Mouse (Mus musculus) left cerebral cortex, adult 11 months (tissue): ENCODE data around the gene Amn.

ENCODE experiments used
- DNase-seq: peaks from one replicate; pipeline ENCODE4 v3.0.0; 2022; ENCODE audit warnings: low spot score

The Amn gene

DNA sequence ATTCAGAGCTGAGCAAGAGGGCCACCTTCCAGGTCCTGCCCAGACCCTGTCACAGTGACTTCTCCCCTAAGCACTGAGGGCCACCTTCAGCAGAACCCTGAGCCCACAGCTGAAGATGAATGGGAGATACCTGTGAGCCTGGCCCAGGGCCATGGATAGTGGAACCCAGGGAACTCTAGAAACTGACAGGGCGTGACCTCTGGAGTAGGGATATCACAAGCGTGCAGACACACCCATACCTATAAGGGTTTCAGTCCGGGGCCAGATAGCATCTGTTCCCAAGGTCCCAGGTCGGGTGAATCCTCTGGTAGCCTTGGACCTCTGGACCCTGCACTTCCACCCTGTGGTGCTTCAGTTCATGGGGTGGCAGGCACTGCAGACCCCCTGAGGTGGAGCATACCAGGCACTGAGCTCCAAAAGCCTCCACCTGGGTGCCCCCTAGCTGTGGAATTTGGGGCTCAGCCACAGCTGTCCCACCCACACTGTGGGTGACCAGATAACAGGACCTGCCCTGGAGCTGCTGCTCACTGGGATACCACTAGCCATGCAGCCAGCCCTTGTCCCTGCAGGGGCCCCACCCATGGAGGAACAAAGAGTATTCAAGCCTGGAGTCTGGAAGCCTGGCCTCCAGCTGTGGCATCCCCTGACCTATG lies 3.1 kb upstream of the Amn start:
- no peak for DNase-seq

DNA sequence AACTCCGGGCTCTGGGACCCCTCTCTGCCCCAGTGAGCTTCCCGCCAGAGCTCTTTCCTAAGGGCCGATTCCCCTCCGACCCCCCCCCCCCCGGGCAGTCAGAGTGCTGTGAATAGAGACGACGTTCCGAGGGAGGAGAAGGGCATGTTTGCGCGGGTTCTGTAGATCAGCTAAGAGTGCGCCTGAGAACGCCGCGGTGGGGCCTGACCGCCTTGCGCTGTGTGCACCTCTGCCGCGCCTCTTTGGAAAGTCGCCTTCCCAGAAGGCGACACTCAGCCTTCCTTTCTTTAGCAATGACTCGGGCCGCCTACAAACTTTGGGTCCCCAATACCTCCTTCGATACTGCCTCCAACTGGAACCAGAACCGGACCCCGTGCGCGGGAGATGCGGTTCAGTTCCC lies 511 bp downstream of the Amn start:
- no peak for DNase-seq

DNA sequence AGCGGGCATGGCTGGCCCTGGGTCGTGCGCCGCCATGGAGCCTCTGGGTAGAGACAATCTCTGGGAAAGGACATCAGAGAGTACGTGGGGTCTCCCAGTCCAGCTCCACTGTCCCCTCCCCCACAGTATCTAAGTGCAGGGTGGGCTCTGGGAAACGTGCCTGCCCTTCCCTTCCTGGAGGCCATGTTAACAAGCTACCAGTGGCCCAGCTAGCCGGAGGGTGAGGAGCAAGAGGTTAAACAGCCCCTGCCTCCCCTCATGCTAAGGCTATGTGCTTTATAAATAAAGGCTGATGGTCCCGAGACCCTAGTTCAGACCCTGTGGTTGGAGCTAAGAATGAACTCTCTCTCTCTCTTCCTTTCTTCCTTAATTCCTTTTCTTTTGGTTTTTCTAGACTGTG lies 1.1 kb downstream of the Amn start:
- no peak for DNase-seq

DNA sequence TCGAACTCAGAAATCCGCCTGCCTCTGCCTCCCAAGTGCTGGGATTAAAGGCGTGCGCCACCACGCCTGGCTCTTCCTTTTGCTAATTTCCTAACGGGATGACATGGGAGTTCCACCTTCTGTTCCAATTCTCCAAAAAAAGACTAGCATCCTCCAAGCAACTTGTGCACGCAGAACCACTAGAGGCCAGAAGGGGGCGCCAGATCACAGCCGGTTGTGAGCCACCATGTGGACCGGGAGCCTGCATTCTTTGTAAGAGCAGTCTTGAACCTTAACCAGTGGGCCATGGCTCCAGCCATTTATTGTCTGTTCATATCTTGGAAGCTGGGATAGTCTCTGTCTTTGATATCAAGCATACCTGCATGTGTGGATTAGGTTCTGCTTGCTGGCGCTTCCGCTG lies 1.5 kb downstream of the Amn start:
- DNase-seq: peak; percentile 63

DNA sequence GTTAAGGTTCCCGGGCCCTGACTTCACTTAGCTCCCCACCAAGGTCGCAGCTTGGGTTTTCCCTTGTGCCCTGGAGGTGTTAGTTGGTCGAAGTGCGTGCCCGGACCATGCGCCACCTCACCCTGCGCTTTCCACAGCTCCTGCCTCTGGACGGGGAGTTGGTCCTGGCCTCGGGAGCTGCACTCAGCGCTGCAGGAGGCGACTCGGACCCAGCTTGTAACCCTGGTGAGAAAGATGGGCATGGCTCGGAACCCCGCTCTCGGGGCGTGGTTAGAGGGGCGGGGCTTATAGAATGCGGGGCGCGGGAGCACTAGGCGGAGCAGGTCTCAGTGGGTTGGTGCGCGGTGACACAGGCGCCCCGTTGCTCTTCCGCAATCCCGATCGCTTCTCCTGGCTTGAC lies 3.1 kb downstream of the Amn start:
- no peak for DNase-seq

DNA sequence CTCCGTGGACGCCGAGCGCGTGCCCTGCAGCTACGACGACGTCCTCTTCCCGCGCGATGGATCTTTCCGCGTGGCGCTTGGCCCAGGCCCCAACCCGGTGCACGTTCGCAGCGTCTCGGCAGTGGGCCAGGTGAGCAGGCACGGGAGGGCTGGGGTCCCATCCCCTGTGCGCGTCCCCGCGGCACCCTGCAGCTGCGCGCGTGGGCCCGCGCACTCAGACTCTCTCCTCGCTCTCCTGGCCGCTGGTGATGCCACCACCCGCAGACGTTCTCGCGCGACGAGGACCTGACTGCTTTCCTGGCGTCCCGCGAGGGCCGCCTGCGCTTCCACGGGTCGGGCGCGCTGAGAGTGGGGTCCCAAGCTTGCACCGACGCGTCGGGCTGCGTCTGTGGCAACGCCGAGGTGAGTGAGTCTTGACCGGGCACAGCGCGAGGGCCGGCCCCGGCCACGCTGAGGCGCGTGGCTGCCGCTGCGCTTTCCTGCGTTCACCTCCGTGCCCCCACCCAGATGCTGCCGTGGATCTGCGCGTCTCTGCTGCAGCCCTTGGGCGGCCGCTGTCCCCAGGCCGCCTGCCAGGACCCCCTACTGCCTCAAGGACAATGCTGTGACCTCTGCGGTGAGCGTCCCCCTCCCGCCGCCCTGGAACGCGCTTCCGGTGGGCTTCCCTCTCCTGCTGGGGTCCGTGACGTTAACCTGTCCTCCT lies 3.7 kb downstream of the Amn start:
- no peak for DNase-seq

DNA sequence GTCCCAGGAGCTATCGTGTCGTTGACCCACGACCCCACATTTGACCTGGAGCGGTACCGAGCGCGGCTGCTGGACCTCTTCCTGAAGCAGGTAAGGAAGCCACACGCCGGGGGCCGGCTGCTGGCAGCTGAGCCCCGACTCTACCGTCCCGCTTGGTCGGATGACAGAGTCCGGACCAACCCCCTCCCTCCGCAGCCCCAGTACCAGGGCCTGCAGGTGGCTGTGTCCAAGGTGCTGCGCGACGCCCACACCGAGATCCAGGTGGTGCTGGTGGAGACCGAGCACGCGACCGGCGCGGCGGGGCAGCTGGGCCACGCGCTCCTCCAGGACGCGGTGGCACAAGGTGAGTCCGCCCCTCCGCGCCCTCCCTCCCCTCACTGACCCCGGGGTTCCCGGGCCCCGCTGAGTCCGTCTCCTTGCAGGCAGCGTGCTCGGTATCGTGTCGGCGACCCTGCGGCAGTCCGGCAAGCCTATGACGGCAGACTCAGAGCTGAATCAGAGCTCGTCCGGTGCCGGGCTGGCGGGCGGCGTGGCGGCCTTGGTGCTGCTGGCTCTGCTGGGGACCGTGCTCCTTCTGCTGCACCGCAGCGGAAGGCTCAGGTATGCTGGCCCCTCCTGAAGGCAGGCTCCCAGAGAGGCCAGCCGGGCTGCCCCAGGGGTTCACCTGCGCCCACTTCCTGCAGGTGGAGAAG lies 4.4 kb downstream of the Amn start:
- DNase-seq: no peak

DNA sequence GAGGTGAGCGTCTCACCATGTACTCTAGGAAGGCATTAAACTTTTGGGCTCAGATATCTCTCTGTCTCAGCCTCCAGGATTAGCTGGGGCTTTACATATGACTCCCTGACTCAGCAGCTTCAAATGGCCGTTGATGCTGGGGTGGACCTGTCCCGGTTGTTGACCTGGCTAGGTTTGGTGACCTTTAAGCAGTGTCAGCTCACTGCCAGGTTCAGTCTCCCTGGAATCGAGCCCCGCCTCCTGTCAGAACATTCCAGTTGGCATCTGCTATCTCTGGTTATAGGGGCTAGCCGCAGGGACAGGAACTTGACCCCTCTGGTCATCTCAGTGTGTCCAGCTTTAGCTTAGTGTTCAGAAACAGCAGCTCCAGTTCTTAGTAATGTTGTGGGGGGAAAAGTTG lies 5.5 kb downstream of the Amn start:
- no peak for DNase-seq

DNA sequence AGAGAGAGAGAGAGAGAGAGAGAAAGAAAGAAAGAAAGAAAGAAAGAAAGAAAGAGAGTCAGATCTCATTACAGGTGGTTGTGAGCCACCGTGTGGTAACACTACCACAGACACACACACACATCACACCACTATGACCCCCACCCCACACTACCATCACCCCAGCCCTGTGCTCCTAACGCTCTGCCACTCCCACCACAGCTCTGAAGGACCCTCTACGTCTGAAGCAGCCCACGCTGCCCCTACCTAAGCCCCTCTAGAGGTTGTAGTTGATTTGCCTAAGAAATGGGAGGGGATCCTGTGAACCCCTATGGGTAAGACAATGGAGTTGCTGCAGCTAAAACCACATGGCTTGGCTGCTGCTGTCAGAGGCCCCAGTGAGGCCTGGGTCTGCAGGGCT lies 12.7 kb downstream of the Amn start:
- DNase-seq: no peak

DNA sequence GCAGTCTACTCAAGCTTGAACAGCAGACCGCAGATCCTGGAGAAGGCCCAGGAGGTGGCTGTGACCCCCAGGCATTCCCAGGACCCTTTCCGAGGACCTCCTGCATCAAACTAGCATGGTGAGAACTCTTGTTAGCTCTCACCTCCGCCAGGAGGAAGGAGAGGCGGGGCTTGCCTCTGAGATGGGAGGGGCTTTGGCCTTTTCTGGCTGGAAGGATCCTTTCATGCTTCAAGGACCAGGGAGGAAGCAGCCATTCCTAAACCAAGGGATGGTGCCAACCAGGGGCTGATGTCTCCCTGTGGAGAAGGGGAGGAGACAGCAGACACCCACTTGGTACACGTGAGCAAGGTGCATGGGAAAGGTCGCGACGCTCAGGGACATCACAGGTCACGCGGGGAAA lies 13.6 kb downstream of the Amn start:
- no peak for DNase-seq

DNA sequence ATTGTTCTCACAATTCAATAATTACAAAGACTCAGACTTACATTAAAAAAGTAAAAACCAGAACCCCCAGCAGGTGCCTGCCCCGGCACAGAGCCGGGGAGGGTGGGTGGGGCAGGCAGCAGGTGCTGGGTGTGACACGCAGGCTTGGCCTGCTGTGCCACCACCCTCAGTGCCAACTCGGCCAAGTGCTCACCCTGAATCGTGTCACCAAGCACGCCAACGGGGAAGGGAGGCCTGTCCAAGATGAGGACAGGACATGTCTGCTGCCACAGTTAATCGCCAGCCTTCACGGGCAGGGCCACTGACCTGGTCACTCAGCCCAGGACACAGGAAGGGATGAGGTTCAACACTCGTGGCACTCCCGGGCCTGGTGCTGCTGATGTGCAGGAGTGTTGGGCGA lies 22.1 kb downstream of the Amn start:
- no peak for DNase-seq

DNA sequence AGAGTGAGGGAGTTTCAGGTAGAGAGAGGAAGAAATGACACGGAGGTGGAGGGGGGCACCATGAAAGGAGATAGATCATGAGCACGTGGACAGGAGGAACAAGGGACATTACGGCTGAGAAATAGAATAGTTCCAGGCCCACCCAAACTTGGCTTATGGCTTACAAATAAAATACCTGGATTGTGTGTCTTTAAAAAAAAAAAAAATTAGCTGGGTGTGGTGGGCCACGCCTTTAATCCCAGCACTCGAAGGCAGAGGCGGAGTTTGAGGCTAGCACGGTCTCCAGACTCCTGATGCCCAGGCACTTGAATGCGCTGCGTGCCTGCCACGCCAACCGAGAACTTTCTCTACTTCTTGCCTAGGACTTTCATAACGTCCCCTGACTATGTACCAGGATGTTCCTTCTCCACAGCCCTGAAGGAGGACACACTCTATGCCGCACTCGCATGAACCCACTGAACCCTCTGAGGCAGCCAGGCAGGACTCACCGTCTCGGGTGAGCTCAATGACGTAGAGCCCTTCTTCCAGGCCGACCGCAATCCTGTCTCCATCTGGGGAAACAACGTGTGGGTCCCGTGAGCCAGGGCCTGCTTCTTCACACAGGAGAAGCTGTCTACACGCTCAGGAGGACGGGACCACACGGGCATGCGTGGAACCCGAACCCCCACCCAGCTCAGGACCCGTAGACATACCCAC lies 30.6 kb downstream of the Amn start:
- no peak for DNase-seq

DNA sequence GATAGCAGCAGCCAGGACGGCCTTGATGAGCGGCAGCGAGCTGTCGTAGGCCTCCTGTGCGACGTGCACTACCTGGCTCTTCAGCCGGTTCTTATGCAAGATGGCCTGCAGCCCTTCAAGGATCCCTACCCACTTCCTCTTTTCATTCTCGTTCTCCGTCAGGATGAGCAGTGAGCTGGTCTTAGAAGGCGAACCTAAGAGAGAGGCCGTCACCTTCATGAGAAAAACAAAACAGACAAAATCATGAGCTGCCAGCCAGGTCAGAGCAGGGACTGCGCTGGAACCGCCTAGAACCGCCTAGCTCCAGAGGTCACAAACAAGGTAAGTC lies 31.1 kb downstream of the Amn start:
- DNase-seq: no peak

DNA sequence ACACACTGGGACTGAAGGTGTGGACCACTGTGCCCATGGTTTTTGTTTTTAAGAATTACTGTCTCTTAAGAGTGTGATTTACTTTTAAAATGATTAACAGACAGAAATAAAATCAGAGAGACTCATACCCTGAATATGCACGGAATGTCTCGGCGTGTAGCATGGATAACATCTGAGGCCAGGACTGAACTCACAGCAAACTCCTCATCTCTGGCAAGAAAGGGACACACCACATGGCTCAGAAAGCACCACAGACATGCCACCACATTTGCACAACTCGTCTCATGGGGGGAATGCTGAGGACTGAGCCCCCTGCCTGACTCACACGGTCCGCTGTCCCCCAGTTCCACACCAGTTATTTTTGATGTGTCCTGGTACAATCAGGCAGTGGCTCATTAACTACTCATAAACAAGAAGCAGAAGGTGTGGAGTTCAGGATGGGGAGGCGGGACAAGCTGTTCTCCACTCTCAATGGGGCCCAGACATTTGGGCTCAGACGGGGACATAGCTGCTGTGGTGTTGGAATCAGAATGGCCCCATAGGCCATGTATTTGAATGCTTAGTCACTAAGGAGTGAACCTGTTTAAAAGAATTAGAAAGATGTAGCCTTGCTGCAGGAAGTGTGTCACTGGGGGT lies 32.9 kb downstream of the Amn start:
- no peak for DNase-seq

DNA sequence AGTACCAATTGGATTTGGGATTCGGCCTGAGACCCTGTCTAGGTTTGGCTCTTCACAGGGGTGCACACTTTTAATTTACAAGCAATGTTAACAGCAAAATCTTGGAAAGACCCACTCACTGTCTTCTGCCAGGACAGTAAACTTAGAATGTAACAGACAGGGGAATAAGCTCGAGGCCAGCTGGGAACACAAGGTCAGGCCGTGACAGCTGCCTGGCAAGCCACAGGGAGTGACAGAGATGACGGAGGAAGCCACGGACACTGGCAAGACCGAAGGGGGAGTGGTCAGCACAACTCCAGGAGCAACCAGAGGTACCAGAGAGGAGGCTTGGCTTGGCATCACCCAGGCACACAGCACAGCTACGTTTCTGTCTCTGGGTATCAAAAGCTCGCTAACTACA lies 35.9 kb downstream of the Amn start:
- no peak for DNase-seq

DNA sequence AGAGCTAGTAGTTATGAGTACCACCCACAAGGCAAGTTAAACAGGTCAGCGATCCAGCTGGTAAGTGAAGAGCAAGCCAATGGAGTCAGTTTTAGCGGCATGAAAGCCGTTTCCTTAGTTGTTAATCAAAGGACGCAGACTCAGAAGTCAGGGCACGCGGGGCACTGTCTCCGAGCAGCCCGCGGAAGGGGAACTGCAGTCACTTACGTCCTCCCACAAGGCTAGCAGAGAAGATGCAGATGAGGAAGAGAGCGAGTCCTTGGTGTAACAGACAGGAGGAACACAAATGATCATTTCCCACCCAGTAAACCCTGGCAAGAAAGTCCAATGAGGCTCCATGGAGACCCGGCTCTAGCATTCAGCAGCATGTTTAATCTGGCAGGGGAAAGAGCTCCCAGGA lies 38.4 kb downstream of the Amn start:
- DNase-seq: no peak

DNA sequence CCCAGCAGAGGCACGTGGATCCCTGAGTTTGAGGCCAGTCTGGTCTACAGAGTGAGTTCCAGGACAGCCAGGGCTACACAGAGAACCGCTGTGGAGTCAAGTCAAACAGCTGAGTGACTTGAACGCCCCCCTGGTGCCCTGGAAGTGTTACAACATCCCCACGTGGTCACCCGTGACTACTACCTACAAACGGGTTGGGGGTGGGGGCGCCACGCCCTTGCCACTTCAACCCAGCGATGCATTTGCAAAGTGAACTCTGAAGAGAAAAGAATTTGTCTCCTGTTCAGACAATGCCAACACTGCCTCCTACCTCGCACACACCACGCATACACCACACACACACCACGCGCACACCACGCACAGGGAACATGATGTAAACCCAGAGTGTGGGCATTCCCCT lies 39.0 kb downstream of the Amn start:
- DNase-seq: no peak

DNA sequence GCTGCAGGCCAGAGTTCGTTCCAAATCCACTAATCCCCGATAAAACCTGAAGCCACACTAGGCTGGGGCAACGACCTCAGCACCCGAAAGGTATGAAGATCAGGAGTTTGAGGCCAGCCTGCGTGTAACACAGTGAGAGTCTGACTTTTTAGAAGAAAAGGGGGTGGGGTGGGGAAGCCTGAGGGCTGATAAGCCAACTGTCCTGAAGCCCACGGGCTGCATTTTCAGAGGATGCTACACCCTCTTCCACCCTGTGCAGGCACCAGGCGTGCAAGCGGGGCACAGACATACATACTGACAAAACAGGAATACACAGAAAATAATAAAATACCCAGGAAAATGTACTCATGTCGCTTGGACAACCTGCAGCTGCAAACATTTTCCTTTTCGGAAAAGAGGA lies 40.9 kb downstream of the Amn start:
- no peak for DNase-seq

DNA sequence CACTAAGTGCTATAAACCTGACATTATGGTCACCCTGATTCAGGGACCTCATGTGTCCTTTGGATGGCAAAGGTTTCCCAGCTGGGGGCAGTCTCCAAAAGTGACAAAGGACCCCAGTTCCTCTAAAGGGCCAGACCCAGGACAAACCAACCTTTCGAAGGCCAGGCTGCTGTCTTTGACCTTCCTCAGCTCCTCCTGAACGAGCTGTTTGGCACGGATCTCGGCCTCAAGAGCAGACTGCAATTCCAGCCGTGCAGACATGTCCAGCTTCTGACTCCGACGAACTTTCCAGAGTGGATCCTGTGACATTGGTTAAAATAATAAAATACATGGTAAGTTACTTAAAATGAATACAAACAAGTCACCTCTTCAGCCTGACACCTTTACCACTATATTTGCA lies 43.4 kb downstream of the Amn start:
- DNase-seq: no peak

DNA sequence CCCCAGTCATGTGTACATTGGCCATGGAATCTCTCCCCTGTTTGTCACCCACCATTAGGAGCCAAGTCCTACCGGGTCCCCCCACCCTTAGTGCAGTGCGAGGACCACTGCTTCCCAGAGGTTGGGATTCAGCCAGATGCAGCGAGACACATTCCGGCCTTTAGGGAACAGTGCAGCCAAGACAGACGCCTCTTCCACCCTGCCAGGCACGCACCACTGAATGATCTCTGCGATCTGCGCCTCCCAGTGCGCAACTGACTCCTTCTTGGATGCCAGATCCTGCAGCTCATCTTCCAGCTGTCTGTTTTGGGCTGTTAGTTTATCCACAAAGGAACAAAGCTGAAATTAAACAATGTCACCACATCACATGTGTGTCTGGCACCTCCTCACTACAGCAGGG lies 46.8 kb downstream of the Amn start:
- DNase-seq: no peak

DNA sequence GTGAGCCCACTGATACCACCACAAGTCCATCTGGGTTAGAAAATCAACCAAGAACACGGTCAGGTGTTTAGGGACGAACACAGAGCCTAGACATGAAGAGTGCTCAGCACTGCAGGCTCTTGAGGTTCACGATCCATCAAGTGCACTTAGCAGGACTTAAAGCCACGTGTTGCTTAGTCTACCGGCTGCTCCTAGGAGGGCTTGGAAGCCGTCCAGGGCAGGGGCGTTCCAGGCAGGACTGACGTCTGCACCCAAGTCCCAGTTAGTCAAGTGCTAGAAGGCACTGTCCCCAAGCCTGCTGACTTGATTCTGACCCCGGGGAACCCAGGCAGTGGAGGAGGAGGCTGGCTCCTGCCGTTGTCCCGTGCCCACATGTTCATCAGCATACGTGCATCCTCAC lies 49.7 kb downstream of the Amn start:
- no peak for DNase-seq

DNA sequence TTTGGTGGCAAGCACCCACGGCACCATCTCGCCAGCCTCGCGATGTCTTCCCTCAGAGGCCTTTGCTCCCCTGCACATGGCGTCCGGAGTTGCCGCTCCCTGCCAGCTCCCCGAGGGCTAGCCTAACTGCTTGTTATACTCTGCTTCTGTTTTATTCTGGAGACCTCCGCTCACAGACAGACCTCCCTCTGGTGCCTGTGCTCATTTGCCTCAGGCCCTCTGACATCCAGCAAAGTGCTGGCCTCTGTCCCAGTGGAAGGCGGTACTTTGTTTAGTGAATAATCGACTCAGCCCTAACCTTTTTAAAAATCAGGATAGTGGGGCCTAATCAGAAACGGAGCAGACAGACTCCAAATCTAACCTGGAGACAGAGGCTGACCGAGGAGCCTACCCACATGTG lies 50.9 kb downstream of the Amn start:
- DNase-seq: no peak

DNA sequence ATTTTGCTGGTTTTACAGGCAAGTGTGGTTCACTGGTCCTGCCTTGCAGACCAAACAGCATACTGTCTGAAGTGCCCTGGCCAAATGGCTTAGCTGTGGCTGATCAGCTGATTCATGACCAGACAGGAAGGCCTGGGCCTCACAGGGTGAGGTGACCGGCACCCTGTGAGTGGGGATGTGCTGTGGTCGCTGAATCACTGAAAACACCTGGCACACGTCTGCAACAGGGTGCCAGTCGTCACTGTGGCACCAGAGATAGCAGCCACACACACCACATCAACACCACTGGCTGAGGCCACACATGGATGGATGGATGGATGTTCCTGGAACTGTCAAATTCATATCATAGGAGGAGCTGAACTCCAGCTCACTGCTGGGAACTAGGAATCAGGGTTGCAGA lies 52.5 kb downstream of the Amn start:
- no peak for DNase-seq
